Mouse (Mus musculus) intestine, postnatal 0 days (tissue): ENCODE measurements around the gene Hoxa1. TPM values are rescaled to one million over a fixed set of nuclear protein-coding genes. Genes with fewer than 3 reads are reported as not detected.

ENCODE experiments used
- ATAC-seq: fragments of 200-750 bp; cut with Nextera tagmentation; 2 replicates; pipeline ENCODE4 v1.8.0; 2017; ENCODE audit warnings: mild to moderate bottlenecking, moderate TSS enrichment, moderate library complexity
- H3K27ac ChIP-seq: fragments of 300-500 bp; sonication (generic); 2 replicates; pipeline ENCODE4 v1.5.1; 2014; ENCODE audit warnings: mild to moderate bottlenecking, low read depth, low read length, moderate library complexity
- H3K27me3 ChIP-seq: fragments of 300-500 bp; sonication (generic); replicated peaks from 2 replicates; pipeline ENCODE4 v1.6.1; 2014; ENCODE audit warnings: low read length, mixed read lengths; ENCODE audit not compliant: control insufficient read depth, insufficient read depth
- H3K36me3 ChIP-seq: fragments of 300-500 bp; sonication (generic); 2 replicates; pipeline ENCODE4 v1.6.1; 2014; ENCODE audit warnings: mild to moderate bottlenecking, moderate library complexity; ENCODE audit not compliant: control insufficient read depth, insufficient read depth
- H3K4me1 ChIP-seq: fragments of 300-500 bp; sonication (generic); replicated peaks from 2 replicates; pipeline ENCODE4 v1.6.1; 2014; ENCODE audit warnings: antibody characterized with exemption, low read length, mixed read lengths; ENCODE audit not compliant: control insufficient read depth, insufficient read depth
- H3K4me2 ChIP-seq: fragments of 300-500 bp; sonication (generic); replicated peaks from 2 replicates; pipeline ENCODE4 v1.6.1; 2014; ENCODE audit warnings: low read depth, mild to moderate bottlenecking, moderate library complexity
- H3K4me3 ChIP-seq: fragments of 300-500 bp; sonication (generic); 2 replicates; pipeline ENCODE4 v1.5.1; 2014; ENCODE audit warnings: low read depth, low read length
- H3K9ac ChIP-seq: fragments of 300-500 bp; sonication (generic); 2 replicates; pipeline ENCODE4 v1.6.1; 2014; ENCODE audit warnings: mild to moderate bottlenecking, low read depth, low read length
- H3K9me3 ChIP-seq: fragments of 300-500 bp; sonication (generic); 2 replicates; pipeline ENCODE4 v1.6.1; 2016; ENCODE audit warnings: mixed run types; ENCODE audit not compliant: control insufficient read depth
- CTCF ChIP-seq: sonication (generic); IDR thresholded peaks from 2 replicates; pipeline ENCODE4 v1.5.1; 2016; ENCODE audit warnings: low read depth, mild to moderate bottlenecking, control low read depth, antibody characterized with exemption, moderate library complexity
- WGBS: fragments of 180-500 bp; shearing (Covaris S2); extraction: QIAGEN DNeasy Blood & Tissue Kit; methylation state at CpG from one replicate; pipeline ENCODE4 v1.1.7; 2014; 5-methylcytosine and 5-hydroxymethylcytosine counted together
- polyA plus RNA-seq: library from polyadenylated mRNA; unstranded; fragments of >200 nt; fragmentation: Nextera tagmentation; extraction: Ambion mirVana; gene quantifications from 2 replicates; pipeline ENCODE4 v1.2.1, GENCODE M21; 2015

The Hoxa1 gene
- polyA plus RNA-seq, 1 experiment from 2014 or later, result 0.37 TPM

DNA sequence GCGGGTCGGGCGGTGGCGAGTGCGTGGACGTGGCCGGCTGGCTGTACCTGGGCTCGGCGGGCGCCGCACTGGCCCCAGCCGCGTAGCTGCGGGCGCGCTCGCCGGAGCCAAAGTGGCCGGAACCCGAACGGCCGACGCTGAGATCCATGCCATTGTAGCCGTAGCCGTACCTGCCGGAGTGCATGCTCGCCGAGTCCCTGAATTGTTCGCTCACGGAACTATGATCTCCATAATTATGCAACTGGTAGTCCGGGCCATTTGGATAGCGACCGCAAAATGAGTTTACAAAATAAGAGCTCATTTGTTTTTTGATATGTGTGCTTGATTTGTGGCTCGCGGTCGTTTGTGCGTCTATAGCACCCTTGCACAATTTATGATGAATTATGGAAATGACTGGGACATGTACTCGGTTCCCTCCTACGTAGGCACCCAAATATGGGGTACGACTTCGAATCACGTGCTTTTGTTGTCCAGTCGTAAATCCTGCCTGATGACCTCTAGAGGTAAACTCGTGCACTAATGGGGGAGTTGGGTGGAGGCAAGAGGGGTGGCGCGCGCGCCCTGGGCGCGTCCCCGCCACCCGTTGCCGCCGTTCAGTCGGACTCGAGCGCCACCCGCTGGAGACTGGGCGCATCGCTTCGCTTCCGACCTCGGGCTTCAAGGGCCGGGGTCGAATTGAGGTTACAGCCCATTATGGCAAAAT lies 46.1 kb upstream of the Hoxa1 start, which contains the start of gene Hoxa5:
Hoxa5 (minus strand) TSS at position 538 of the 703 bp plus-strand sequence.
- Histone ChIP-seq H3K4me3 (peak within 1 kb of the TSS; percentile 71), H3K9me3 (no peaks in the 10 kb centered on the region), H3K9ac (peak within 1 kb of the TSS; percentile 77), H3K4me1 (no peaks in the 10 kb centered on the region), H3K36me3 (no peaks in the 10 kb centered on the region), H3K4me2 (peak within 1 kb of the TSS; percentile 96), H3K27ac (peak within 1 kb of the TSS; percentile 57), H3K27me3 (peaks cover 53% of the 10 kb centered on the region)
- TF ChIP-seq CTCF, result peak; percentile 93
- peak; percentile 52 for ATAC-seq
- 1% methylated on average over 64 of the region's 65 CpGs for WGBS

DNA sequence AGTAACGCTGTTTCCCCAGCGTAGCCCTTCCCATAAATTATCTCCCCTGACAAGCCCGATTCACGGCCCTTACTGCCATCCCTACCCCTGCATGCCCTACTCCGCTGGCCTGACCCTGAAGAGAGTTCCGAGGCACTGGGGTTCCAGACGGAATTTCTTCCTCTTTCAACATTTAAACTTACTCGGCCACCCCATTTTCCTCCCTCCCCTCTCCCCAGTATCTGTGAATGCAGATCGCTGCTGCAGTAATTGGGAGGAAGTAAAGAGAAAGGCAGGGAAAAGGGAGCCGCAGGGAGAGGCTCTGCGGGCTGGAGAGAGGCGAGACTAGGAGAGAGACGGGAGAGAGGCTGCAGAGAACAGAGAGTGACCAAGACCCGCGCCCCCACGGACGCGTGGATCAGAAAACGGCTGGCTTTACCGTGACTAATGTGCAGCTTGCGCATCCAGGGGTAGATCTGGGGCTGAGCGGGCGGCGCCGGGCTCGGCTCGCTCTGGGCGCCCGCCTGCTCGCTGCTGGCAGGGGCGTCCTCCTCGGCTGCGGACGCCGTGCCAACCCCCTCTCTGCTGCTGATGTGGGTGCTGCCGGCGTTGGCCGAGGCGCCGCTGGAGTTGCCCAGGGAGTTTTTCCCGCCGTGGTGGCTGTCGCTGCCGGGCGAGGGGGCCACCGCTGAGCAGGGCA lies 45.4 kb upstream of the Hoxa1 start:
- Histone ChIP-seq H3K36me3 (no peaks in the 10 kb centered on the region), H3K9ac (peak overlapping the region; percentile 77), H3K9me3 (no peaks in the 10 kb centered on the region), H3K27ac (peak overlapping the region; percentile 57), H3K4me2 (peak overlapping the region; percentile 96), H3K27me3 (peaks cover 46% of the 10 kb centered on the region), H3K4me1 (no peaks in the 10 kb centered on the region), H3K4me3 (peak overlapping the region; percentile 71)
- 3% methylated on average over 43 of the region's 46 CpGs for WGBS
- no peak for ATAC-seq
- TF ChIP-seq CTCF, result no peak

GRCm38 (mm10) chr6:52203121-52203370 lies 44.9 kb upstream of the Hoxa1 start:
- no peak for ATAC-seq
- 13% methylated on average over 10 of the region's 10 CpGs for WGBS
- H3K27me3 ChIP-seq, result peaks cover 41% of the 10 kb centered on the region
- peak overlapping the region; percentile 57 for H3K27ac ChIP-seq
- no peaks in the 10 kb centered on the region for H3K4me1 ChIP-seq
- H3K4me2 ChIP-seq, result peak overlapping the region; percentile 96
- no peaks in the 10 kb centered on the region for H3K9me3 ChIP-seq
- TF ChIP-seq CTCF, result no peak
- peak overlapping the region; percentile 77 for H3K9ac ChIP-seq
- no peaks in the 10 kb centered on the region for H3K36me3 ChIP-seq
- peak overlapping the region; percentile 71 for H3K4me3 ChIP-seq

GRCm38 (mm10) chr6:52202362-52203120 lies 44.4 kb upstream of the Hoxa1 start:
- 44% methylated on average over 22 of the region's 22 CpGs for WGBS
- Histone ChIP-seq H3K36me3 (no peaks in the 10 kb centered on the region), H3K4me3 (peak overlapping the region; percentile 71), H3K4me2 (peak overlapping the region; percentile 96), H3K9me3 (no peaks in the 10 kb centered on the region), H3K9ac (peak overlapping the region; percentile 77), H3K27ac (peak overlapping the region; percentile 57; the same call in 1 of the 2 replicates), H3K27me3 (peaks cover 41% of the 10 kb centered on the region), H3K4me1 (no peaks in the 10 kb centered on the region)
- ATAC-seq, result no peak
- no peak for TF ChIP-seq CTCF

- H3K9ac ChIP-seq, result no peak overlapping the region
- 43% methylated on average over 1 of the region's 1 CpGs for WGBS
- H3K9me3 ChIP-seq, result no peaks in the 10 kb centered on the region
- ATAC-seq, result no peak
- H3K4me2 ChIP-seq, result peak overlapping the region; percentile 60
- peak overlapping the region; percentile 3; the same call in 1 of the 2 replicates for H3K27ac ChIP-seq
- H3K27me3 ChIP-seq, result peaks cover 29% of the 10 kb centered on the region; the same call in 1 of the 2 replicates
- H3K36me3 ChIP-seq, result no peaks in the 10 kb centered on the region
- H3K4me1 ChIP-seq, result no peaks in the 10 kb centered on the region
- H3K4me3 ChIP-seq, result peak overlapping the region; percentile 16; the same call in 1 of the 2 replicates
- no peak for TF ChIP-seq CTCF
Observed at GRCm38 (mm10) chr6:52201269-52201668, 43.2 kb upstream of the Hoxa1 start.

- H3K27me3 ChIP-seq, result peaks cover 24% of the 10 kb centered on the region; the same call in 1 of the 2 replicates
- peak; percentile 45 for ATAC-seq
- H3K27ac ChIP-seq, result peak overlapping the region; percentile 61
- H3K4me1 ChIP-seq, result no peaks in the 10 kb centered on the region
- H3K9ac ChIP-seq, result peak overlapping the region; percentile 35; the same call in 1 of the 2 replicates
- 17% methylated on average over 10 of the region's 10 CpGs for WGBS
- H3K4me3 ChIP-seq, result peak overlapping the region; percentile 29
- TF ChIP-seq CTCF, result no peak
- H3K4me2 ChIP-seq, result peak overlapping the region; percentile 60
- no peaks in the 10 kb centered on the region for H3K36me3 ChIP-seq
- no peaks in the 10 kb centered on the region for H3K9me3 ChIP-seq
Observed at GRCm38 (mm10) chr6:52200751-52201250, 42.7 kb upstream of the Hoxa1 start.
